Mouse (Mus musculus) stomach, postnatal 0 days (tissue): Measurements from ENCODE around the gene Opalin. TPM values are rescaled to one million over a fixed set of nuclear protein-coding genes. Genes with fewer than 3 reads are reported as not detected.

Experiments used
- ATAC-seq: fragments of 200-750 bp; cut with Nextera tagmentation; 2 replicates; pipeline ENCODE4 v1.8.0; 2017; ENCODE audit not compliant: low FRiP score, low TSS enrichment
- DNase-seq: peaks from one replicate; pipeline ENCODE4 v3.0.0-alpha.2; 2016; ENCODE audit warnings: low spot score
- H3K27ac ChIP-seq: fragments of 300-500 bp; sonication (generic); replicated peaks from 2 replicates; pipeline ENCODE4 v1.5.1; 2014; ENCODE audit warnings: mild to moderate bottlenecking, control low read depth
- H3K27me3 ChIP-seq: fragments of 300-500 bp; sonication (generic); 2 replicates; pipeline ENCODE4 v1.6.1; 2014; ENCODE audit warnings: low read length; ENCODE audit not compliant: control insufficient read depth, insufficient read depth
- H3K36me3 ChIP-seq: fragments of 300-500 bp; sonication (generic); 2 replicates; pipeline ENCODE4 v1.6.1; 2014; ENCODE audit warnings: low read length, mixed read lengths; ENCODE audit not compliant: control insufficient read depth, insufficient read depth
- H3K4me1 ChIP-seq: fragments of 300-500 bp; sonication (generic); replicated peaks from 2 replicates; pipeline ENCODE4 v1.6.1; 2014; ENCODE audit warnings: antibody characterized with exemption; ENCODE audit not compliant: control insufficient read depth, insufficient read depth
- H3K4me2 ChIP-seq: fragments of 300-500 bp; sonication (generic); replicated peaks from 2 replicates; pipeline ENCODE4 v1.6.1; 2014; ENCODE audit warnings: low read depth, mild to moderate bottlenecking, control low read depth, moderate library complexity
- H3K4me3 ChIP-seq: fragments of 300-500 bp; sonication (generic); 2 replicates; pipeline ENCODE4 v1.5.1; 2014; ENCODE audit warnings: low read depth, low read length, control low read depth
- H3K9ac ChIP-seq: fragments of 300-500 bp; sonication (generic); 2 replicates; pipeline ENCODE4 v1.6.1; 2014; ENCODE audit warnings: mild to moderate bottlenecking, low read length, control low read depth, mixed read lengths
- H3K9me3 ChIP-seq: fragments of 300-500 bp; sonication (generic); 2 replicates; pipeline ENCODE4 v1.6.1; 2016; ENCODE audit warnings: low read length; ENCODE audit not compliant: control insufficient read depth
- CTCF ChIP-seq: IDR thresholded peaks from 2 replicates; pipeline ENCODE4 v1.5.1; 2016; ENCODE audit warnings: antibody characterized with exemption, low read depth, mild to moderate bottlenecking, moderate library complexity
- EP300 ChIP-seq: optimal IDR thresholded peaks from 2 replicates; pipeline ENCODE3; 2016; ENCODE audit warnings: antibody characterized with exemption
- WGBS: fragments of 180-500 bp; shearing (Covaris S2); extraction: QIAGEN DNeasy Blood & Tissue Kit; methylation state at CpG from one replicate; pipeline ENCODE4 v1.1.7; 2014; 5-methylcytosine and 5-hydroxymethylcytosine counted together
- polyA plus RNA-seq: library from polyadenylated mRNA; unstranded; fragments of >200 nt; fragmentation: Nextera tagmentation; extraction: Ambion mirVana; gene quantifications from 2 replicates; pipeline ENCODE4 v1.2.1, GENCODE M21; 2015

Opalin gene
- polyA plus RNA-seq, 1 experiment from 2014 or later = not detected

GRCm38 (mm10) chr19:41020537-41020936 is 56.4 kb downstream of the Opalin start:
- H3K4me3 ChIP-seq = no peak overlapping the region
- ATAC-seq (no peak), DNase-seq (no peak)
- no peaks in the 10 kb centered on the region for H3K27me3 ChIP-seq
- 51% methylated on average over 3 of the region's 3 CpGs for WGBS
- no peaks in the 10 kb centered on the region for H3K4me1 ChIP-seq
- no peaks in the 10 kb centered on the region for H3K9me3 ChIP-seq
- H3K9ac ChIP-seq = no peak overlapping the region
- no peak overlapping the region for H3K4me2 ChIP-seq
- H3K27ac ChIP-seq = no peak overlapping the region
- no peaks in the 10 kb centered on the region for H3K36me3 ChIP-seq
- no peak for TF ChIP-seq CTCF
- no peak for TF ChIP-seq EP300

GRCm38 (mm10) chr19:41019164-41019675 is 57.7 kb downstream of the Opalin start:
- Histone ChIP-seq H3K4me2 (no peak overlapping the region), H3K27me3 (no peaks in the 10 kb centered on the region), H3K4me1 (no peaks in the 10 kb centered on the region), H3K4me3 (no peak overlapping the region), H3K9ac (no peak overlapping the region), H3K9me3 (no peaks in the 10 kb centered on the region), H3K36me3 (no peaks in the 10 kb centered on the region), H3K27ac (no peak overlapping the region)
- DNase-seq (no peak), ATAC-seq (no peak)
- WGBS = 64% methylated on average over 5 of the region's 5 CpGs
- TF ChIP-seq CTCF = no peak
- TF ChIP-seq EP300 = no peak

GRCm38 (mm10) chr19:41015951-41016716 is 60.8 kb downstream of the Opalin start:
- Histone ChIP-seq H3K4me3 (no peak overlapping the region), H3K4me1 (no peaks in the 10 kb centered on the region), H3K4me2 (peak overlapping the region; percentile 42), H3K27ac (no peak overlapping the region), H3K36me3 (no peaks in the 10 kb centered on the region), H3K9ac (no peak overlapping the region), H3K9me3 (no peaks in the 10 kb centered on the region), H3K27me3 (no peaks in the 10 kb centered on the region)
- WGBS = 15% methylated on average over 14 of the region's 14 CpGs
- ATAC-seq = peak; percentile 63
- TF ChIP-seq EP300 (no peak), CTCF (peak; percentile 84)
- DNase-seq = peak; percentile 42

DNA sequence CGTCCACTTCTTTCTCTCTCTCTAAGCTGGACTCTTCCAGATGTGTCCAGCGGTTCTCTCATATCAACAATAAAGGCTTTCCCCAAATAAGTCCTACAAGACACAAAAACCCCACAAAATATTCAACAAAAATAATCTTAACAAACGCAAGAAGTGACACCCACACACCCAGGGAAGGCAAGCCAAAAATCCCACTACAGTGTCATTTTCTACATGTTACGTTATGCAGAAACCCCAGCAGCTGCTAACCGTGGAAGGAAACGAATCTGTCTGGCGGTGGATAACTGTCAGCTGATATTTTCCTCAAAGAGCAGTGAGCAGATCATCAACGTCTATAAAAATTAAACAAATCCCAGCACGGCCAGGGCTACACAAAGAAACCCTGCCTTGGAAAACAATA is 62.9 kb downstream of the Opalin start:
- ATAC-seq (no peak), DNase-seq (no peak)
- TF ChIP-seq CTCF = no peak
- TF ChIP-seq EP300 = no peak
- Histone ChIP-seq H3K36me3 (no peaks in the 10 kb centered on the region), H3K9me3 (no peaks in the 10 kb centered on the region), H3K4me1 (no peaks in the 10 kb centered on the region), H3K27me3 (no peaks in the 10 kb centered on the region), H3K4me2 (no peak overlapping the region), H3K9ac (no peak overlapping the region), H3K4me3 (no peak overlapping the region), H3K27ac (no peak overlapping the region)
- WGBS = 11% methylated on average over 9 of the region's 9 CpGs

DNA sequence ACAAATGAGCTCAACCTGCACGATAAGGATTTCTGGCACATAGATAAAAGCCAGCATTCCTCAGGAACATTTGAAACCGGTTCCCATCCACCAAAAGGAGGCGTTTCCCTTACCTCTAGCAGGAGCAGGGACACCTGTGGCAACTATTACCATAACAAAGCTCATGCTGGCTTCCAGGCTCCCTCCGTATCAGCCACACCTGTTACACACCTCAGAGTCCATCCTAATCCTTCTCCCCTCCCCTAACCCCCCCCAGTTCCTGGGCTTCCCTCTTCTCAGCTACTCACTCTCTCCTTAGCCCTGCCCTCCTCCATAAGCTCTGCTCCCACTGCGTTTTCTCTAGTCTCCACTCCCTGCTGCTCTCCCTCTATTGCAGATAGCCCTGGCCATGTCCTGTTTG is 63.3 kb downstream of the Opalin start:
- no peak overlapping the region for H3K9ac ChIP-seq
- H3K27me3 ChIP-seq = no peaks in the 10 kb centered on the region
- TF ChIP-seq CTCF (no peak), EP300 (no peak)
- H3K36me3 ChIP-seq = no peaks in the 10 kb centered on the region
- H3K9me3 ChIP-seq = no peaks in the 10 kb centered on the region
- H3K4me1 ChIP-seq = no peaks in the 10 kb centered on the region
- no peak overlapping the region for H3K4me3 ChIP-seq
- ATAC-seq (peak; percentile 64), DNase-seq (peak; percentile 46)
- no peak overlapping the region for H3K4me2 ChIP-seq
- 8% methylated on average over 5 of the region's 5 CpGs for WGBS
- no peak overlapping the region for H3K27ac ChIP-seq

Other genes with a start within 250 kb of the Opalin start
- 3.0 TPM in 2 replicates for gene Ccnj, start 245.8 kb downstream of the Opalin start, polyA plus RNA-seq
- gene Zfp518a, start 182.4 kb downstream of the Opalin start, polyA plus RNA-seq = 6.1 and 6.8 TPM in 2 replicates
- 8.7 and 9.9 TPM in 2 replicates for gene Blnk, start 82.6 kb downstream of the Opalin start, polyA plus RNA-seq
- gene Dntt, start 47.8 kb downstream of the Opalin start, polyA plus RNA-seq = not detected in 2 replicates
- 0.06 and 0.27 TPM in 2 replicates for gene Tll2, start 129.7 kb upstream of the Opalin start, polyA plus RNA-seq
- 138 and 143 TPM in 2 replicates for gene Tm9sf3, start 186.9 kb upstream of the Opalin start, polyA plus RNA-seq